Mouse (Mus musculus): ENCODE results near the gene Zyx. TPM values are rescaled to one million over a fixed set of nuclear protein-coding genes. Genes with fewer than 3 reads are reported as not detected.

The Zyx gene
- polyA plus RNA-seq, 1 experiment from 2014 or later = 37.1 TPM

GRCm38 (mm10) chr6:42381221-42381620 is 31.8 kb downstream of the Zyx start:
- Histone ChIP-seq H3K36me3 (ENCODE audit: control insufficient read depth, insufficient read depth) (no peaks in the 10 kb centered on the region), H3K4me2 (ENCODE audit: low read length) (no peak overlapping the region), H3K9ac (replicated peaks; ENCODE audit: low read depth, low read length) (no peak overlapping the region), H3K4me3 (replicated peaks; ENCODE audit: low read length) (no peak overlapping the region), H3K9me3 (ENCODE audit: control insufficient read depth, low read length) (no peaks in the 10 kb centered on the region), H3K27me3 (replicated peaks; ENCODE audit: control insufficient read depth, insufficient read depth, low read length) (no peaks in the 10 kb centered on the region), H3K27ac (ENCODE audit: low read length) (no peak overlapping the region), H3K4me1 (replicated peaks; ENCODE audit: control insufficient read depth, insufficient read depth, low read length) (no peaks in the 10 kb centered on the region)
- WGBS = 18% methylated on average over 2 of the region's 2 CpGs
- no peak for ATAC-seq

DNA sequence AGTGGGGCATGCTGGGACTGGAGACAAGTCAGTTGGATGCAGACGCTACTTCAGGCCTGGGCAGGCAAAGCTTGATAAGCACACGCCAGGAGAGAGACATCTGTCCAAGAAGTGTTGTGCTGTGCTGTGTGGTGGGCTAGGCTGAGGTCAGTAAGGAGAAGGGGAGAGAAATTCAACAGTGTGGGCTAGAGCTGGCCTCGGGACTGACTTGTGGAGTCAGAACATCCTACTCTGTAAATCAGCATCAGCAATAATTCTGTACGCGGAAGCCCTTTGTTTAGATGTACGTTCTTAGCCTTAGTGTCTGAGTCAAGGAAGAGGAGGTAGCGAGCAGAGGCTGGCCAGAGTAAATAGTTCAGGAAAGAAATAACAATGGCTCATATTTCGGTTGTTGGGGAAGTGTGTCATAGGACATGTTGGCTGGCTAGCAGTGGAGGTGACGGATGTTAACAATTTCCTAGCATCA is 32.5 kb downstream of the Zyx start:
- H3K9ac ChIP-seq (replicated peaks; ENCODE audit: low read depth, low read length) = no peak overlapping the region
- no peaks in the 10 kb centered on the region for H3K4me1 ChIP-seq (replicated peaks; ENCODE audit: control insufficient read depth, insufficient read depth, low read length)
- no peaks in the 10 kb centered on the region for H3K27me3 ChIP-seq (replicated peaks; ENCODE audit: control insufficient read depth, insufficient read depth, low read length)
- H3K27ac ChIP-seq (ENCODE audit: low read length) = no peak overlapping the region
- no peak for ATAC-seq
- no peaks in the 10 kb centered on the region for H3K9me3 ChIP-seq (ENCODE audit: control insufficient read depth, low read length)
- H3K36me3 ChIP-seq (ENCODE audit: control insufficient read depth, insufficient read depth) = no peaks in the 10 kb centered on the region
- no peak overlapping the region for H3K4me2 ChIP-seq (ENCODE audit: low read length)
- H3K4me3 ChIP-seq (replicated peaks; ENCODE audit: low read length) = no peak overlapping the region
- 74% methylated on average over 9 of the region's 9 CpGs for whole genome bisulfite sequencing

DNA sequence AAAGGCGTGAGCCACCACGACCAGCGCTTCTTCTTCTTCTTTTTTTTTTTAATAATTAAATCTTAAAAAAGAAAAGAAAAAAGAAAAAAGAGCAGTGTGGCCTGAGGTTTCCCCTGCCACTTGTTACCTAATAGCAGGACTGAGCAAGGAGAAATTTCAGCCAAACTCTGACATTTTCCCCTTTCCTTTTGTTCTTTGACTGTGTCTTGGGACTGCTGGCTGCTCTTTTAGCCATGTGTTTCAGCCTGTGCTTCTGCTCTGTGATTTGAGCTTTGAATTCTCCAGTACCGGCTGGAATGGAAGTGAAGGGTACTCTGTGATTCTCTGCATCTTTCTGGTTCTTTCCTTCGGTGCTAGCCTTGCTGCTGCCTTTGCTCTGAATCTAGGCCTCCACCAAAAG is 33.9 kb downstream of the Zyx start:
- no peaks in the 10 kb centered on the region for H3K36me3 ChIP-seq (ENCODE audit: control insufficient read depth, insufficient read depth)

GRCm38 (mm10) chr6:42385635-42386034 is 36.2 kb downstream of the Zyx start:
- no peak for ATAC-seq
- H3K27me3 ChIP-seq (replicated peaks; ENCODE audit: control insufficient read depth, insufficient read depth, low read length) = no peaks in the 10 kb centered on the region
- H3K4me2 ChIP-seq (ENCODE audit: low read length) = no peak overlapping the region
- H3K27ac ChIP-seq (ENCODE audit: low read length) = no peak overlapping the region
- 93% methylated on average over 4 of the region's 4 CpGs for WGBS
- H3K9me3 ChIP-seq (ENCODE audit: control insufficient read depth, low read length) = no peaks in the 10 kb centered on the region
- no peak overlapping the region for H3K9ac ChIP-seq (replicated peaks; ENCODE audit: low read depth, low read length)
- no peaks in the 10 kb centered on the region for H3K36me3 ChIP-seq (ENCODE audit: control insufficient read depth, insufficient read depth)
- no peaks in the 10 kb centered on the region for H3K4me1 ChIP-seq (replicated peaks; ENCODE audit: control insufficient read depth, insufficient read depth, low read length)
- H3K4me3 ChIP-seq (replicated peaks; ENCODE audit: low read length) = no peak overlapping the region

More for the DNA sequence above, 33.9 kb downstream of the Zyx start:
- 90% methylated on average over 5 of the region's 5 CpGs for WGBS
- no peak overlapping the region for H3K4me3 ChIP-seq (replicated peaks; ENCODE audit: low read length)
- H3K4me2 ChIP-seq (ENCODE audit: low read length) = no peak overlapping the region
- no peaks in the 10 kb centered on the region for H3K27me3 ChIP-seq (replicated peaks; ENCODE audit: control insufficient read depth, insufficient read depth, low read length)
- H3K27ac ChIP-seq (ENCODE audit: low read length) = no peak overlapping the region
- no peaks in the 10 kb centered on the region for H3K9me3 ChIP-seq (ENCODE audit: control insufficient read depth, low read length)
- no peak for ATAC-seq
- H3K9ac ChIP-seq (replicated peaks; ENCODE audit: low read depth, low read length) = no peak overlapping the region
- H3K4me1 ChIP-seq (replicated peaks; ENCODE audit: control insufficient read depth, insufficient read depth, low read length) = no peaks in the 10 kb centered on the region

DNA sequence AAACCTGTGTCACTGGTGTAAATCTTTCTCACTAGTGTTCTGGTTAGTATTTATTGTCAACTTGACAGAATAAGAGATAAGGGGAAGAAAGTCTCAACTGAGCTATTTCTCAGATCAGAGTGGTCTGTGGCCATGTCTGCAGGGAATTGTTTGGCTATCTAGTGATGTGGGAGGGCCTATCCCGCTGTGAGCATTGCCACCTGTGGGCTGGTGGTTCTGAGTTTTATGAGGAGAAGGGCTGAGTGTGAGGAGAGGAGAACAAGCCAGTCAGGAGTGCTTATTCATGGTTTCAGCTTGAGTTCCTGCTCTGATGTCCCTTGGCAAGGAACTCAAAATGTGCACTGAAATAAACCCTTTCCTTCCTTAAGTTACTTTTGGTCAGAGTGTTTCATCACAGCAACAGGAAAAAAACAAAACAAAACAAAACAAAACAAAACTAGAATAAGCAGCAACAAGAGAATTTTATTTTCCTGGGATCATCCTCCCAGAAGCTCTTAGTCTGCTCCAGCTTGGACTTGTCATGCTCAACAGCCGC is 42.4 kb downstream of the Zyx start:
- Histone ChIP-seq H3K27ac (ENCODE audit: low read length) (no peak overlapping the region), H3K9me3 (ENCODE audit: control insufficient read depth, low read length) (no peaks in the 10 kb centered on the region), H3K36me3 (ENCODE audit: control insufficient read depth, insufficient read depth) (no peaks in the 10 kb centered on the region), H3K9ac (replicated peaks; ENCODE audit: low read depth, low read length) (no peak overlapping the region), H3K27me3 (replicated peaks; ENCODE audit: control insufficient read depth, insufficient read depth, low read length) (no peaks in the 10 kb centered on the region), H3K4me1 (replicated peaks; ENCODE audit: control insufficient read depth, insufficient read depth, low read length) (no peaks in the 10 kb centered on the region), H3K4me3 (replicated peaks; ENCODE audit: low read length) (no peak overlapping the region), H3K4me2 (ENCODE audit: low read length) (no peak overlapping the region)
- ATAC-seq = no peak
- WGBS = 70% methylated on average over 2 of the region's 2 CpGs

DNA sequence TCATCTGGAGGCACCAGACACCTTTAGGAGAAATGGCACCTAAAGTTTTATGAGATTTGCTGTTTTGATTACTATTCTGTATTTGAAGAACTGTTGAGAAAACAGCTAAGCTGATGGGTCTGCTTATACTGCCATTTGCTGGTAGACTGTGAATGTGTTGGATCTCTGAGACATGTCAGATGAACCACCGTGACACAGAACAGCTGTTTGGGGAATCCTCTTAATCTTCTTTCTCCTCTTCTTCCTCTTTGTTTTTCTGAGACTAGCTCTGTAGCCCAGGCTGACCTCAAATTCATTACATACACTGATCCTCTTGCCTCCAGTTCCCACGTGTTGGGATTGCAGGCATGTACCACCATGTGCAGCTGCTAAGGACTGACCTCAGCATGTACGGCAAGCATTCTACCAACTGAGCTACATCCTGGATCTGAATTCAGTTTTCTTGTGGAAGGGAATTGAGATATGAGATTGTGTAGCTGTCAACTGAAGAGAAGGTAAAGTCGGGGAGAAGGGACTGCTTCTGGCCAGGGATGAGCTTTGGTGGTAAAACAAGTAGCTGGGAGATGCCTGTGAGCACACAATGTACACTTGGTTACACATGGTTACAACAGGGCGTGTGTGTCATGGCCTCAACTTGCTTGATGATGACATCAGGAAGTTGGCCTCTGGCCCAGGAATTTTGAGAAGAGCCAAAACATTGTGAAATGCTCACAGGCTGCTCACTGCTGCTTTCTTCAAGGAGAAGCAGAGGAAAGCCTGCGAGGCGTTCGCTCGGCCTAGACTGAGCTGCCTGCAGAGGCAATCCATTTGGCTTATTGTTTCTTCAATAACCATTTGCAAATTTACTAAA is 46.8 kb downstream of the Zyx start:
- H3K4me2 ChIP-seq (ENCODE audit: low read length) = no peak overlapping the region
- H3K4me3 ChIP-seq (replicated peaks; ENCODE audit: low read length) = no peak overlapping the region
- no peaks in the 10 kb centered on the region for H3K36me3 ChIP-seq (ENCODE audit: control insufficient read depth, insufficient read depth)
- no peaks in the 10 kb centered on the region for H3K4me1 ChIP-seq (replicated peaks; ENCODE audit: control insufficient read depth, insufficient read depth, low read length)
- WGBS = 62% methylated on average over 9 of the region's 9 CpGs
- ATAC-seq = no peak
- no peak overlapping the region for H3K27ac ChIP-seq (ENCODE audit: low read length)
- no peaks in the 10 kb centered on the region for H3K9me3 ChIP-seq (ENCODE audit: control insufficient read depth, low read length)
- H3K9ac ChIP-seq (replicated peaks; ENCODE audit: low read depth, low read length) = no peak overlapping the region
- H3K27me3 ChIP-seq (replicated peaks; ENCODE audit: control insufficient read depth, insufficient read depth, low read length) = no peaks in the 10 kb centered on the region

DNA sequence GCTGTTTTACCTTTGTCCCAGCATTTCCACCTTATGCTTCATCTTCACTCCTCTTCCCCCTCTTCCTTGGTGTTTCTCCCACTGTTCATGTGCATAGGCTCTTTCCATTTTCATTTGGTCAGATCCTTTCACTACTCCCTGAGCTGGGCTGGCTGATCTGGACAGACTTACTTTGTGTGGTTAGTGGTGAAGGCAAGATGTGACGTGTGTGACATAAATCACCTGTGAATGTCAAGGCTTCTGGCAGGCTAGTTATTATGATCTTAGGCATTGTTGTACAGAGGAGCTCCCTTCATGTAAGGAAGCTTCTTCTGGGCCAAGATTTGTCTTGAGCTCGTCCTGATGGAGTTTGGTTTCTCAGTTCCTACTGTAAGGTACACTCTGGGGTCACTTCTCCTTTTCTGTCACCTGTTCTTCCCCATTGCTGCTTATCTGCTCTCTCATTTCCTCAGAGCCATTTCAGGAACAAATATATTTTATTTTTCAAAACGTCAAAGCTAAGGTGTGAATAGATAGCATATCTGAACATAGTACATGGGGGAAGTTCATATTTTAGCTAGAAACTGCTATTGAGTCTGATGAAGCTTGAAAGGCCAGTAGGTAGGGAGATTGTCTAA is 47.7 kb downstream of the Zyx start:
- H3K9ac ChIP-seq (replicated peaks; ENCODE audit: low read depth, low read length) = no peak overlapping the region
- no peaks in the 10 kb centered on the region for H3K36me3 ChIP-seq (ENCODE audit: control insufficient read depth, insufficient read depth)
- no peak overlapping the region for H3K27ac ChIP-seq (ENCODE audit: low read length)
- no peak overlapping the region for H3K4me3 ChIP-seq (replicated peaks; ENCODE audit: low read length)
- no peak for ATAC-seq
- no peak overlapping the region for H3K4me2 ChIP-seq (ENCODE audit: low read length)
- no peaks in the 10 kb centered on the region for H3K27me3 ChIP-seq (replicated peaks; ENCODE audit: control insufficient read depth, insufficient read depth, low read length)
- H3K4me1 ChIP-seq (replicated peaks; ENCODE audit: control insufficient read depth, insufficient read depth, low read length) = no peaks in the 10 kb centered on the region
- WGBS = 75% methylated on average over 3 of the region's 3 CpGs
- no peaks in the 10 kb centered on the region for H3K9me3 ChIP-seq (ENCODE audit: control insufficient read depth, low read length)

DNA sequence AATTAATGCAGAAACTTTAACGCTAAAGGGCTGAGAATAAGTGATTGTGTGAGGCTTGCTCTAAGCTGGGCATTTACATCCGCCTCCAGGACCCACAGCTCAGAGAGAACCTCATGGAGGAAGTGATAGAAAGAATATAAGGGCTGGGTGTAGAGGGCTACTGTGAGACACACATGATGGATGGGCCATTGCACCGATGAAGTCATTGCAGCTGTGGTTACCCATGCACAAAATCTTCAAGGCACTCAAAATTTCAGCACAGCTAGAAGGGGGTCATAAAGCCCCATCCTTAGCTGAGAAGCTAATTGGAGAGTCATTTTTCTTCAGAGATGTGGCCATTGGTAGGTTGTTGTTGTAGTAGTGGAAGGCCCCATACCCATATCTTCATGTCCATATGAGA is 48.9 kb downstream of the Zyx start:
- Histone ChIP-seq H3K36me3 (ENCODE audit: control insufficient read depth, insufficient read depth) (no peaks in the 10 kb centered on the region), H3K9me3 (ENCODE audit: control insufficient read depth, low read length) (no peaks in the 10 kb centered on the region), H3K27me3 (replicated peaks; ENCODE audit: control insufficient read depth, insufficient read depth, low read length) (no peaks in the 10 kb centered on the region), H3K4me3 (replicated peaks; ENCODE audit: low read length) (no peak overlapping the region), H3K27ac (ENCODE audit: low read length) (no peak overlapping the region), H3K9ac (replicated peaks; ENCODE audit: low read depth, low read length) (no peak overlapping the region), H3K4me2 (ENCODE audit: low read length) (no peak overlapping the region), H3K4me1 (replicated peaks; ENCODE audit: control insufficient read depth, insufficient read depth, low read length) (no peaks in the 10 kb centered on the region)
- 92% methylated on average over 3 of the region's 3 CpGs for WGBS
- no peak for ATAC-seq

DNA sequence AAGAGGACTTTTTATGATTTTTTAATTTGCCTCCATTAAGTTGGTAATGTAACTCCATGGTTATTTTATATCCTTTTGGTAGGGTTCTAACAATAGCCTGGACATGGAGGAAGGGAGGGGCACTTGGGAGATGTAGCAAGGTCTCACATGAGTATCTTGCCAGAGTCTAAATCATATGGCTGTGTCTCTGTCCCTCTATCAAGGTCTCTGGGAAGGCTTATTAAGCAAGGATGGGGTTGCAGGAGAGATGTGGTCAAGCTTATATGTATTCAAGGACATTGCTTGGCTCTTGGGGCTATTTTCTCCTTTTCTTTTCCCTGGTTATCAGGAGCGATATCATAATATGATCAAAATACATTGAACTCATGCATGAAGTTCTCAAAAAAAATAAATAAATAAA is 49.6 kb downstream of the Zyx start:
- whole genome bisulfite sequencing = 96% methylated on average over 1 of the region's 1 CpGs
- no peak overlapping the region for H3K9ac ChIP-seq (replicated peaks; ENCODE audit: low read depth, low read length)
- no peak overlapping the region for H3K4me2 ChIP-seq (ENCODE audit: low read length)
- no peak for ATAC-seq
- H3K27me3 ChIP-seq (replicated peaks; ENCODE audit: control insufficient read depth, insufficient read depth, low read length) = no peaks in the 10 kb centered on the region
- H3K9me3 ChIP-seq (ENCODE audit: control insufficient read depth, low read length) = no peaks in the 10 kb centered on the region
- no peak overlapping the region for H3K27ac ChIP-seq (ENCODE audit: low read length)
- no peaks in the 10 kb centered on the region for H3K36me3 ChIP-seq (ENCODE audit: control insufficient read depth, insufficient read depth)
- H3K4me1 ChIP-seq (replicated peaks; ENCODE audit: control insufficient read depth, insufficient read depth, low read length) = no peaks in the 10 kb centered on the region
- no peak overlapping the region for H3K4me3 ChIP-seq (replicated peaks; ENCODE audit: low read length)
